Mouse (Mus musculus): ENCODE measurements around the gene Setmar.

DNA sequence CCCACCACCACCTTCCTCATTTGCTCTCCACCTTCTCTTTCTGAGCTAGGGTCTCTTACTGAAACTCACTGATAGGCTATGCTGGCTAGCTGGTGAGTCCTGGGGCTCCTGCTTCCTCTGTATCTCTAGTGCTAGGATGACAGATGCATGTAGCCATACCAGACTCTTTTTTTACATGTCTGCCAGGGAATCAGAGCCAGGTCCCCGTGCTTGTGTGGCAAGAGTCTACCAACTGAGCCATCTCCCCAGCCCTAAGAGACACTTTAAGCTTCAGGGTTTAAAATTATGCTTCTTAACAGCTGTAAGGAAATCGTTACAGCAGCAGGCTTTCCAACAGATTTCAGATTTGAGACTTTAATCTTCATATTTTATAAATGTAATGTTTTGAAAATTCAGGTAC, 9.1 kb downstream of the Setmar start:
- TF ChIP-seq EP300 (optimal IDR thresholded peaks at IDR 0.05) (no peak), CTCF (IDR thresholded peaks at IDR 0.05; ENCODE audit: low read depth) (no peak)

Measured in stomach, postnatal 0 days (tissue).